ENCODE assay signal across 14 mouse cellular contexts in the genomic region with DNA sequence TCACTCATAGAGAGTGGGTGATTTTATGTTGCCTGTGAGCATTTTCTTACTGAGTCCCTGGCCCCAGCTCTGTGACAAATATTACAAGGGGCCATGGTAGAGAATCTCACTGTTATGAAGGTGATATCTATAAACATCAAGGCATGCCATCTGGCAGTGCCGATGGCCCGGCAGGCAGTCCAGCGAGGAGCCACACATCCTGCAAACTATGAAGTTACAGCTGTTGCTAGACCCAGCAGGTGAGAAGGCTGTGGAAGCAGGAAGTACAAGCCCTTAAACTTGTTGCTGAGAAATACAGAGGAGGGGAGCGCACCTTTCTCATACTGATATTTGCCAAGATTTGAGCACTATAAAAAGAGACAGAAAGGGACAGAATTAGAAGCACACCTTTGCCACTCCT.
A peak's percentile ranks its signal among the peaks of the same experiment; 100 is the strongest.
DNase-seq lines count a peak whose midpoint lies in the region; ATAC-seq and TF ChIP-seq lines count a peak whose summit lies in the region.
"Had no signal": no experiment of that assay in that cellular context is flagged by ENCODE, and none has a peak within 500 bp of the region (broad histone marks: within the 10 kb centered on the region; RNA-seq: fewer than 3 reads in every experiment).

No protein-coding gene starts in this region.

- no peak overlapping the region for H3K4me2 ChIP-seq in forebrain, embryonic 16.5 days (ENCODE audit: low read length)
- H3K4me2 ChIP-seq in forebrain, postnatal 0 days (ENCODE audit: low read depth): no peak overlapping the region
- H3K4me2 ChIP-seq in intestine, embryonic 16.5 days (ENCODE audit: low read depth, low read length): no peak overlapping the region
- no peak overlapping the region for H3K4me2 ChIP-seq in liver, embryonic 12.5 days
- H3K4me2 ChIP-seq: heart, embryonic 12.5 days had no signal

- H3K36me3 ChIP-seq in forebrain, embryonic 16.5 days (ENCODE audit: control insufficient read depth, insufficient read depth): no peaks in the 10 kb centered on the region
- no peaks in the 10 kb centered on the region for H3K36me3 ChIP-seq in forebrain, postnatal 0 days (ENCODE audit: insufficient read depth)
- H3K36me3 ChIP-seq in intestine, embryonic 16.5 days (ENCODE audit: control insufficient read depth, insufficient read depth, low read length): no peaks in the 10 kb centered on the region
- no peaks in the 10 kb centered on the region for H3K36me3 ChIP-seq in liver, embryonic 12.5 days
- H3K36me3 ChIP-seq: heart, embryonic 12.5 days had no signal

- no peak for DNase-seq in forebrain, postnatal 0 days
- peak; percentile 20 for DNase-seq in retina, postnatal 1 day
- no peak for DNase-seq in retina, embryonic 14.5 days (ENCODE audit: low spot score)
- DNase-seq in thymus, postnatal 25 days: peak; percentile 25
- DNase-seq: cerebellum, adult 11 months; gastrocnemius, postnatal 25 days; heart, postnatal 4 days; liver, postnatal 0 days had no signal

- no peaks in the 10 kb centered on the region for H3K27me3 ChIP-seq in forebrain, embryonic 16.5 days (replicated peaks; ENCODE audit: control insufficient read depth, insufficient read depth, low read length)
- no peaks in the 10 kb centered on the region for H3K27me3 ChIP-seq in forebrain, postnatal 0 days (ENCODE audit: insufficient read depth, low read length)
- H3K27me3 ChIP-seq in intestine, embryonic 16.5 days (replicated peaks; ENCODE audit: control insufficient read depth, insufficient read depth, low read length): no peaks in the 10 kb centered on the region
- H3K27me3 ChIP-seq in liver, embryonic 12.5 days (replicated peaks): no peaks in the 10 kb centered on the region
- H3K27me3 ChIP-seq: heart, embryonic 12.5 days had no signal

- no peak for TF ChIP-seq CTCF in forebrain, postnatal 0 days (IDR thresholded peaks at IDR 0.05; ENCODE audit: low read depth)

- no peaks in the 10 kb centered on the region for H3K9me3 ChIP-seq in forebrain, embryonic 16.5 days (ENCODE audit: control insufficient read depth, low read length)
- H3K9me3 ChIP-seq in forebrain, postnatal 0 days (ENCODE audit: low read length): no peaks in the 10 kb centered on the region
- H3K9me3 ChIP-seq in intestine, embryonic 16.5 days (ENCODE audit: control insufficient read depth, low read length): no peaks in the 10 kb centered on the region
- no peaks in the 10 kb centered on the region for H3K9me3 ChIP-seq in liver, embryonic 12.5 days (replicated peaks)
- H3K9me3 ChIP-seq: heart, embryonic 12.5 days had no signal

- WGBS in forebrain, embryonic 16.5 days: 54% methylated on average over 4 of the region's 4 CpGs
- 47% methylated on average over 4 of the region's 4 CpGs for WGBS in forebrain, postnatal 0 days
- WGBS in intestine, embryonic 16.5 days: 50% methylated on average over 4 of the region's 4 CpGs
- WGBS in liver, embryonic 12.5 days (ENCODE audit: insufficient replicate concordance): 66% methylated on average over 4 of the region's 4 CpGs

- H3K4me1 ChIP-seq in forebrain, embryonic 16.5 days (replicated peaks; ENCODE audit: control insufficient read depth, insufficient read depth, low read length): peaks cover 9% of the 10 kb centered on the region
- no peaks in the 10 kb centered on the region for H3K4me1 ChIP-seq in forebrain, postnatal 0 days (ENCODE audit: insufficient read depth)
- H3K4me1 ChIP-seq in intestine, embryonic 16.5 days (ENCODE audit: control insufficient read depth, insufficient read depth, low read length): no peaks in the 10 kb centered on the region
- no peaks in the 10 kb centered on the region for H3K4me1 ChIP-seq in liver, embryonic 12.5 days
- H3K4me1 ChIP-seq: heart, embryonic 12.5 days had no signal

- no peak overlapping the region for H3K27ac ChIP-seq in forebrain, embryonic 16.5 days (ENCODE audit: low read length)
- H3K27ac ChIP-seq in forebrain, postnatal 0 days (ENCODE audit: low read depth, low read length): no peak overlapping the region
- H3K27ac ChIP-seq in intestine, embryonic 16.5 days (ENCODE audit: low read length): no peak overlapping the region
- H3K27ac ChIP-seq in liver, embryonic 12.5 days: no peak overlapping the region
- H3K27ac ChIP-seq: left cerebral cortex, adult 2 months had no signal

- peak; percentile 43 for ATAC-seq in forebrain, embryonic 16.5 days
- no peak for ATAC-seq in forebrain, postnatal 0 days
- ATAC-seq in intestine, embryonic 16.5 days: peak; percentile 75
- no peak for ATAC-seq in megakaryocyte-erythroid progenitor cell, adult 5-6 weeks (replicated peaks; ENCODE audit: low FRiP score, low TSS enrichment, poor library complexity, severe bottlenecking)
- ATAC-seq in liver, embryonic 12.5 days: no peak
- ATAC-seq: liver, postnatal 0 days had no signal

- no peak overlapping the region for H3K9ac ChIP-seq in forebrain, embryonic 16.5 days (replicated peaks; ENCODE audit: low read depth, low read length)
- no peak overlapping the region for H3K9ac ChIP-seq in forebrain, postnatal 0 days
- H3K9ac ChIP-seq in intestine, embryonic 16.5 days (ENCODE audit: low read depth, low read length): 0 out of 2 replicates have a peak overlapping the region, but pooled peaks have one; percentile 14
- no peak overlapping the region for H3K9ac ChIP-seq in liver, embryonic 12.5 days
- H3K9ac ChIP-seq: heart, embryonic 12.5 days; liver, postnatal 0 days had no signal

- no peak overlapping the region for H3K4me3 ChIP-seq in forebrain, embryonic 16.5 days (replicated peaks; ENCODE audit: low read length)
- no peak overlapping the region for H3K4me3 ChIP-seq in forebrain, postnatal 0 days (ENCODE audit: low read depth, low read length)
- no peak overlapping the region for H3K4me3 ChIP-seq in intestine, embryonic 16.5 days (ENCODE audit: low read length)
- no peak overlapping the region for H3K4me3 ChIP-seq in liver, embryonic 12.5 days
- H3K4me3 ChIP-seq: heart, embryonic 12.5 days; left cerebral cortex, adult 2 months had no signal

Comparison
In these comparisons a context has a peak if more than half of its experiments do, and no peak if none do; other contexts are left out.
1. ATAC-seq: peak in forebrain, embryonic 16.5 days (single experiment) and intestine, embryonic 16.5 days (single experiment); none in forebrain, postnatal 0 days (single experiment), megakaryocyte-erythroid progenitor cell, adult 5-6 weeks (single experiment) and liver, embryonic 12.5 days (single experiment).
2. DNase-seq: peak in retina, postnatal 1 day (single experiment) and thymus, postnatal 25 days (single experiment); none in forebrain, postnatal 0 days (single experiment) and retina, embryonic 14.5 days (single experiment).